Mouse (Mus musculus) liver, embryonic 14.5 days (tissue): ENCODE measurements around the gene Ube3c. TPM values are rescaled to one million over a fixed set of nuclear protein-coding genes. Genes with fewer than 3 reads are reported as not detected.
"Not testable (repeated sequence)": the region's sequence is repeated elsewhere in the genome, so short reads cannot be mapped to it uniquely, and the experiment has no call there.

ENCODE experiments used
- ATAC-seq: fragments of 200-750 bp; cut with Nextera tagmentation; 2 replicates; pipeline ENCODE4 v1.8.0; 2017; ENCODE audit warnings: moderate number of reproducible peaks, mild to moderate bottlenecking, moderate library complexity; ENCODE audit not compliant: insufficient read depth
- DNase-seq, 3 experiments: peaks; one replicate each; pipeline ENCODE4 v3.0.0-alpha.2; 2012 to 2013; ENCODE audit warnings: low read depth in 3 of 3, low spot score in 3 of 3
- H3K27ac ChIP-seq: fragments of 300-500 bp; sonication (generic); 2 replicates; pipeline ENCODE4 v1.5.1; 2014; ENCODE audit warnings: moderate library complexity, mild to moderate bottlenecking, control low read depth, inconsistent platforms
- H3K27me3 ChIP-seq: fragments of 300-500 bp; sonication (generic); 2 replicates; pipeline ENCODE4 v1.6.1; 2014; ENCODE audit warnings: mild to moderate bottlenecking, low read length, moderate library complexity; ENCODE audit not compliant: control insufficient read depth, insufficient read depth
- H3K36me3 ChIP-seq: fragments of 300-500 bp; sonication (generic); replicated peaks from 2 replicates; pipeline ENCODE4 v1.6.1; 2014; ENCODE audit warnings: low read depth; ENCODE audit not compliant: control insufficient read depth, insufficient read depth
- H3K4me1 ChIP-seq, 2 experiments: fragments of 200-500 bp in 1 of 2; fragments of 300-500 bp in 1 of 2; sonication (generic) in 1 of 2; replicated peaks; 2 replicates each; pipeline ENCODE4 v1.6.1; 2012 to 2014; ENCODE audit warnings: antibody characterized with exemption in 1 of 2, inconsistent platforms in 1 of 2, low read length in 1 of 2; ENCODE audit not compliant: control insufficient read depth in 2 of 2, insufficient read depth in 2 of 2
- H3K4me2 ChIP-seq: fragments of 300-500 bp; sonication (generic); 2 replicates; pipeline ENCODE4 v1.6.1; 2014; ENCODE audit warnings: low read depth, mild to moderate bottlenecking, control low read depth, moderate library complexity
- H3K4me3 ChIP-seq, 2 experiments: fragments of 200-500 bp in 1 of 2; fragments of 300-500 bp in 1 of 2; sonication (generic) in 1 of 2; 2 replicates each; pipeline ENCODE4 v1.5.1; 2012 to 2014; ENCODE audit warnings: low read depth in 2 of 2, low read length in 2 of 2, mild to moderate bottlenecking in 2 of 2, control low read depth in 1 of 2, inconsistent platforms in 1 of 2, moderate library complexity in 1 of 2; ENCODE audit not compliant: insufficient read depth in 1 of 2
- H3K9ac ChIP-seq: fragments of 300-500 bp; sonication (generic); replicated peaks from 2 replicates; pipeline ENCODE4 v1.6.1; 2014; ENCODE audit warnings: mild to moderate bottlenecking, control low read depth, moderate library complexity
- H3K9me3 ChIP-seq: fragments of 300-500 bp; sonication (generic); 2 replicates; pipeline ENCODE4 v1.6.1; 2016; ENCODE audit warnings: low read length, mixed read lengths; ENCODE audit not compliant: control insufficient read depth
- CTCF ChIP-seq: IDR thresholded peaks from 2 replicates; pipeline ENCODE4 v1.5.1; 2016; ENCODE audit warnings: antibody characterized with exemption, low read depth, control low read depth
- EP300 ChIP-seq: IDR thresholded peaks from 2 replicates; pipeline ENCODE4 v1.6.1; 2016; ENCODE audit warnings: antibody characterized with exemption, low read depth
- WGBS: fragments of 180-500 bp; shearing (Covaris S2); extraction: QIAGEN DNeasy Blood & Tissue Kit; methylation state at CpG from one replicate; pipeline ENCODE4 v1.1.7; 2014; ENCODE audit not compliant: insufficient replicate concordance; 5-methylcytosine and 5-hydroxymethylcytosine counted together
- polyA plus RNA-seq, 2 experiments: library from polyadenylated mRNA; depleted of rRNA in 1 of 2; stranded (reverse) in 1 of 2; unstranded in 1 of 2; fragments of >200 nt; fragmentation: Nextera tagmentation in 1 of 2; extraction: Ambion mirVana in 1 of 2; gene quantifications; 2 replicates each; pipeline versions ENCODE4 v1.2.1 to v1.2.3; 2012 to 2014

Ube3c gene
- polyA plus RNA-seq, 2 experiments: 7.8 to 14.3 TPM

- H3K4me1 ChIP-seq: peaks cover 22 to 30% of the 10 kb centered on the region in 2 experiments
- 41% methylated on average over 2 of the region's 2 CpGs for WGBS
- H3K4me3 ChIP-seq: no peak overlapping the region
- no peaks in the 10 kb centered on the region for H3K9me3 ChIP-seq
- no peak overlapping the region for H3K4me2 ChIP-seq
- ATAC-seq (no peak), DNase-seq (no peak)
- no peak overlapping the region for H3K9ac ChIP-seq
- no peaks in the 10 kb centered on the region; the same call in none of the 2 replicates for H3K36me3 ChIP-seq
- no peak overlapping the region for H3K27ac ChIP-seq
- no peaks in the 10 kb centered on the region for H3K27me3 ChIP-seq
- TF ChIP-seq EP300 (no peak), CTCF (no peak)
Observed at GRCm38 (mm10) chr5:29575085-29575484, 6.0 kb downstream of the Ube3c start.

- Histone ChIP-seq H3K27ac (peak overlapping the region; percentile 78), H3K4me1 (peaks cover 15 to 24% of the 10 kb centered on the region in 2 experiments), H3K4me3 (no peak overlapping the region), H3K27me3 (no peaks in the 10 kb centered on the region), H3K9ac (no peak overlapping the region), H3K36me3 (no peaks in the 10 kb centered on the region; the same call in 1 of the 2 replicates), H3K4me2 (peak overlapping the region; percentile 45), H3K9me3 (no peaks in the 10 kb centered on the region)
- WGBS: 39% methylated on average over 4 of the region's 4 CpGs
- peak; percentile 46 to 55 (median 47) for DNase-seq
- peak; percentile 89 for ATAC-seq
- no peak for TF ChIP-seq CTCF
- no peak for TF ChIP-seq EP300
Observed at GRCm38 (mm10) chr5:29577795-29578631, 9.0 kb downstream of the Ube3c start.

DNA sequence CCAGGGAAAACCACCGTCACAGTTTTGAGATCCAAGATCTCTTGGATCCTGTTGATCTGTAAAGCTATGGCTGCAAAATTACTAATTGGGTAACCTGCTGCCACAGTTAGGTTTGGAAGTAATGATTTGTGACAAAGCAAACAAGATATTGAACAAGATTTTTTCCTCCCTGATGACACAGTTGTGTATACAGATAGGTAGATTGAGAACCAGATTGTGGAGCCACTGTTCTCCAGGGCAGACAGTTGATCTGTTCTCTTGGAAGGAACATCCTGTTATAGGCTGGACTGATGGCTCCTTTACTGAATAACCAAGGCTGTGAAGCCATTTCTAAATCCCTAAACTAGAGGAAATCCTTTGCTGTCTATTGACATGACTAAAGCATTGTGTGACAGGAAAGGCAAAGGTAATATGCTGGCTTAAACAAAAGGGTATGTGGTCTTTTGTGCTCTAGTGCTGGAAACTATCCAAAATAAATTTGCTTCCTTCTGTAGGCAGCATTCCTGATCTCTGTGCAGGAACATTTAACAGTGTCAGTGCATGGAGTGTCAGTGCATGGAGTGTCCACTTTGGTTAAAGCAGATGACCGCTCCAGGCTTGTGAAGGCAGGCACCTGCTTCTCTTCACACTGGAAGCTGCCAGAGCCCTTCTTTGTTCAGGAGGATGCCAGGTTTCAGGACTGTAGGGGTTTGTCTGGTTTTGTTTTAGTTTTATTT lies 15.0 kb downstream of the Ube3c start:
- Histone ChIP-seq H3K9me3 (no peaks in the 10 kb centered on the region), H3K4me2 (no peak overlapping the region), H3K9ac (no peak overlapping the region), H3K4me1 (peaks cover 6 to 14% of the 10 kb centered on the region in 2 experiments), H3K27ac (no peak overlapping the region), H3K36me3 (peaks cover 3% of the 10 kb centered on the region), H3K4me3 (no peak overlapping the region), H3K27me3 (no peaks in the 10 kb centered on the region)
- ATAC-seq (no peak), DNase-seq (no peak)
- WGBS: 89% methylated on average over 2 of the region's 2 CpGs
- no peak for TF ChIP-seq EP300
- no peak for TF ChIP-seq CTCF

GRCm38 (mm10) chr5:29592161-29592560 lies 23.1 kb downstream of the Ube3c start:
- H3K36me3 ChIP-seq: peaks cover 44% of the 10 kb centered on the region
- H3K4me2 ChIP-seq, H3K4me3 ChIP-seq, ATAC-seq, H3K9me3 ChIP-seq, H3K27ac ChIP-seq, H3K4me1 ChIP-seq, DNase-seq, H3K27me3 ChIP-seq, H3K9ac ChIP-seq: not testable (repeated sequence)
- 87% methylated on average over 7 of the region's 7 CpGs for WGBS

DNA sequence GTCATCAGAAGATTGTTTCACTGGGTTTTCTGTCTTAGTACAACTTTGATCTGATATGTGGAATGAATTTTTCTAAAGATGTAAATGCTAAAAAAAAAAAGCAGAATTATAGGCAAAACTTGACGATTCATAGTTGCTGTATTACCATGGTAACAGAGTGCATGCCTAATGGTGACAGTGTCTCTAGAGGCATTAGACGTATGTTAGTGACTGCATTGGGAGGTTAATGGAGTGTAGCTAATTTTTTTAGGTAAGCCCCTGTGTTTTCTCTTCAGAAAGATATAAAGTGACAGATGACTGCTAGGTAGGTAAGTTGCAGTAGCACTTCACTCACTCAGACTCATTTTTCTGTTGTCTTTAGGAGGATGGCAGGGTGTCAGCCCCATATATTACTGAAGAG lies 37.5 kb downstream of the Ube3c start:
- Histone ChIP-seq H3K27me3 (no peaks in the 10 kb centered on the region), H3K27ac (no peak overlapping the region), H3K4me2 (no peak overlapping the region), H3K4me1 (no peaks in the 10 kb centered on the region), H3K9ac (no peak overlapping the region), H3K4me3 (no peak overlapping the region), H3K36me3 (peaks cover 34% of the 10 kb centered on the region), H3K9me3 (no peaks in the 10 kb centered on the region)
- ATAC-seq (no peak), DNase-seq (no peak)
- 82% methylated on average over 2 of the region's 2 CpGs for WGBS
- TF ChIP-seq CTCF (no peak), EP300 (no peak)
